Mouse (Mus musculus) adrenal gland, postnatal 4 days (tissue): Measurements from ENCODE around the gene Rhox4b. TPM values are rescaled to one million over a fixed set of nuclear protein-coding genes. Genes with fewer than 3 reads are reported as not detected.
"Not testable (repeated sequence)": the region's sequence is repeated elsewhere in the genome, so short reads cannot be mapped to it uniquely, and the experiment has no call there.

ENCODE experiments used
- DNase-seq, 2 experiments: peaks; one replicate each; pipeline ENCODE4 v3.0.0; 2021 to 2022; ENCODE audit warnings: low spot score in 2 of 2, mixed read lengths in 2 of 2
- long read RNA-seq, 2 experiments: library from polyadenylated mRNA; stranded (forward); transcript quantifications; one replicate each; pipeline ENCODE4 v2.0.0; 2021
- total RNA-seq, 2 experiments: library from RNA; stranded (reverse); gene quantifications; 2 replicates each; pipeline ENCODE4 v1.2.3; 2021

The Rhox4b gene
- total RNA-seq = not detected
- long read RNA-seq, experiment 1 = 0 reads
- long read RNA-seq, experiment 2 = 0 reads

- DNase-seq = not testable (repeated sequence)
Observed at GRCm38 (mm10) chrX:37432194-37432593, at the start of gene Rhox4b. Gene Rhox4b (plus strand): TSS chrX:37432494.

GRCm38 (mm10) chrX:37390548-37390947 lies 41.7 kb upstream of the Rhox4b start, which contains the start of gene Rhox4a2:
Gene Rhox4a2 (plus strand): TSS chrX:37390848.
- DNase-seq = not testable (repeated sequence)

- DNase-seq = not testable (repeated sequence)
Observed at GRCm38 (mm10) chrX:37411767-37412166, 20.5 kb upstream of the Rhox4b start, which contains the start of gene Rhox2b. Gene Rhox2b (plus strand): TSS chrX:37412067.

GRCm38 (mm10) chrX:37453380-37453779 lies 21.1 kb downstream of the Rhox4b start, which contains the start of gene Rhox2c:
Gene Rhox2c (plus strand): TSS chrX:37453680.
- not testable (repeated sequence) for DNase-seq

- not testable (repeated sequence) for DNase-seq
Observed at GRCm38 (mm10) chrX:37458285-37458684, 26.0 kb downstream of the Rhox4b start, which contains the start of gene Rhox3c. Gene Rhox3c (plus strand): TSS chrX:37458585.

GRCm38 (mm10) chrX:37480037-37480436 lies 47.7 kb downstream of the Rhox4b start, which contains the start of gene Rhox4c:
Gene Rhox4c (plus strand): TSS chrX:37480337.
- not testable (repeated sequence) for DNase-seq

Other genes starting within 250 kb of the Rhox4b start
- gene Ndufa1, start 241.3 kb upstream of the Rhox4b start, total RNA-seq = 100 to 1,000 TPM; 215 to 220 TPM
- gene Rnf113a1, start 241.2 kb upstream of the Rhox4b start, total RNA-seq = 1 to 10 TPM; 4.9 to 5.7 TPM
- gene Gm9, start 221.5 kb upstream of the Rhox4b start, total RNA-seq = not detected
- not detected for gene Rhox1, start 210.2 kb upstream of the Rhox4b start, total RNA-seq
- not detected for gene Rhox2a, start 187.5 kb upstream of the Rhox4b start, total RNA-seq
- gene Rhox3a, start 182.6 kb upstream of the Rhox4b start, total RNA-seq = not detected
- not detected for gene Rhox4a, start 167.2 kb upstream of the Rhox4b start, total RNA-seq
- gene Rhox3a2, start 52.5 kb upstream of the Rhox4b start, total RNA-seq = not detected
- gene Rhox4a2, start 41.6 kb upstream of the Rhox4b start, total RNA-seq = not detected
- not detected for gene Rhox2b, start 20.4 kb upstream of the Rhox4b start, total RNA-seq
- not detected for gene Rhox2c, start 21.2 kb downstream of the Rhox4b start, total RNA-seq
- not detected for gene Rhox3c, start 26.1 kb downstream of the Rhox4b start, total RNA-seq
- gene Rhox4c, start 47.8 kb downstream of the Rhox4b start, total RNA-seq = not detected
- gene Rhox2d, start 60.9 kb downstream of the Rhox4b start, total RNA-seq = not detected
- gene Rhox4d, start 81.9 kb downstream of the Rhox4b start, total RNA-seq = not detected
- not detected for gene Rhox2e, start 98.0 kb downstream of the Rhox4b start, total RNA-seq
- gene Rhox3e, start 109.5 kb downstream of the Rhox4b start, total RNA-seq = not detected
- gene Rhox4e, start 124.9 kb downstream of the Rhox4b start, total RNA-seq = not detected
- not detected for gene Rhox2f, start 138.9 kb downstream of the Rhox4b start, total RNA-seq
- gene Rhox3f, start 148.5 kb downstream of the Rhox4b start, total RNA-seq = not detected
- not detected for gene Rhox4f, start 175.2 kb downstream of the Rhox4b start, total RNA-seq
- gene Rhox3g, start 196.1 kb downstream of the Rhox4b start, total RNA-seq = not detected
- gene Rhox2g, start 211.0 kb downstream of the Rhox4b start, total RNA-seq = not detected
- gene Rhox4g, start 218.8 kb downstream of the Rhox4b start, total RNA-seq = not detected
- gene Rhox3h, start 236.3 kb downstream of the Rhox4b start, total RNA-seq = not detected
- gene Rhox2h, start 240.8 kb downstream of the Rhox4b start, total RNA-seq = not detected